Mouse (Mus musculus): ENCODE measurements around the gene Skint10. TPM values are rescaled to one million over a fixed set of nuclear protein-coding genes. Genes with fewer than 3 reads are reported as not detected.

The Skint10 gene
- polyA plus RNA-seq (2012) = not detected in 2 replicates

DNA sequence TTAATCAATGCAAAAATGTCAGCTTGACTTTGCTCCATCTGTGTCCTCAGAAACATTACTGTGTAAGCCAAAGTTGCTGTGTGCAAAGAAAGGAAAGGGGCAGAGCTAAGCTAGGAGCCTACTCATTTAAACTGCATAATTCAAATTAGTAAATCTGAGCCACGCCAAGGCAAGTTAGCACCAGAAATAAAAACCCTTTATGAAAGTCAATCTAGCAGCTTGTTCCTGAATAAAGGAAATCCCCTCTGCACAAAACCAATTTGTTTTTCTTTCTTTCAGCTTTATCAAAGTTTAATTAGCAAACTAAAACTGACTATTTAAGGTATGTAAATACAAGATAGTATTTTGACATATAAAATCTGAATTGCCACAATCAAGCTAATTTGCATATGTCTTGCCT is at the start of gene Skint10:
Gene Skint10 (minus strand): TSS at position 101 of the 400 bp plus-strand sequence.
- H3K4me3 ChIP-seq (replicated peaks) = no peak within 1 kb of the TSS
- H3K36me3 ChIP-seq (ENCODE audit: control insufficient read depth) = no peaks in the 10 kb centered on the region
- no peaks in the 10 kb centered on the region for H3K4me1 ChIP-seq (ENCODE audit: control insufficient read depth)
- H3K27me3 ChIP-seq (ENCODE audit: control insufficient read depth) = no peaks in the 10 kb centered on the region
- H3K9me3 ChIP-seq (ENCODE audit: control insufficient read depth, low read length) = no peaks in the 10 kb centered on the region
- TF ChIP-seq GATA1 (IDR thresholded peaks at IDR 0.05; ENCODE audit: low read length) (no peak), TAL1 (IDR thresholded peaks at IDR 0.05; ENCODE audit: low read length) (no peak)

DNA sequence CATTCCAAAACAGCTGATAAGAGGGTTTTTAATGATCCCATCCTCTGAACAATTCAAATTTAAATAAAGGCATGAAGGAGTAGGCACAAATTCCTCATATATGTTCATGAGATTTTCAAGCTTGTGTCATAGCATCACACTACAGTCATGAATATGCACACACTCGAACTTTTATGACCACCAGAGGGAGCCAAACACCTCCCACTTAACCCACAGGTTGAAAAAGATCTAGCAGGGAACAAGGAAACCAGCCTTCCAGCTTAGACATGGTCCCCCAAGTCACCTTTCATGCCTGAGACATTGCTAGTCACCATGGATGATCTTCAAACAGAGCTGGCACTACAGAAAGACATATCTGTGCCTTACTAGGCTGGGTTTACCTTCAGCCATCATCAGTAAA is 16.0 kb upstream of the Skint10 start:
- Histone ChIP-seq H3K4me3 (replicated peaks) (no peak overlapping the region), H3K9me3 (ENCODE audit: control insufficient read depth, low read length) (peaks cover 7% of the 10 kb centered on the region; the same call in 1 of the 2 replicates), H3K27me3 (ENCODE audit: control insufficient read depth) (no peaks in the 10 kb centered on the region), H3K4me1 (ENCODE audit: control insufficient read depth) (no peaks in the 10 kb centered on the region), H3K36me3 (ENCODE audit: control insufficient read depth) (no peaks in the 10 kb centered on the region)
- TF ChIP-seq GATA1 (IDR thresholded peaks at IDR 0.05; ENCODE audit: low read length) (no peak), TAL1 (IDR thresholded peaks at IDR 0.05; ENCODE audit: low read length) (no peak)

Other genes with a start within 250 kb of the Skint10 start
- not detected in 2 replicates for gene Skint2, start 217.7 kb downstream of the Skint10 start, polyA plus RNA-seq (2012)